Mouse (Mus musculus) G1E-ER4 (cell line): ENCODE data around the gene Tmprss3. TPM values are rescaled to one million over a fixed set of nuclear protein-coding genes. Genes with fewer than 3 reads are reported as not detected.

Source experiments
- GATA1 ChIP-seq: IDR thresholded peaks from one replicate; pipeline ENCODE4 v1.8.0; 2012; ENCODE audit warnings: low read length, inconsistent platforms
- polyA plus RNA-seq: library from polyadenylated mRNA; stranded (reverse); fragments of >175 nt; gene quantifications from 2 replicates; pipeline ENCODE4 v1.2.3, GENCODE M21; 2012

Gene Tmprss3
- polyA plus RNA-seq: not detected in 2 replicates

DNA sequence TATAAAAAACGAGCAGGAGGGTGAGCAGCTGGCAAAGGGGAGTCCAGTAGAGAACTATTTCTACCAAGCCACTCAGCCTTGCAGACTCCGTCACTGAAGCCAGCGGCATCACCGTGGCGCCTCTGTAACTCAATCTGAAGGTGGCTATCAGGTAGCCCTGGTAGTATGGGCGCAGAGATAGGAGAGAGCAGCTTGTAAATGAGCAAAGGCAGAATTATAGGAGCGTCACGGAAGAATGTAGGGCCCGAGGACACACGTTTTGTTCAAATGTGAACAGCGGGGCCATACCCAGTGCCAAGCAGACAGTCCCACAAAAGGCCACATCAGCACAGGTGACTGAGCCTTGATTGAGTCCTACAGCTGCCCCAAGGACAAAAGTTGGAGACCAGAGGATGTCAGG, at the start of gene Tmprss3:
Gene Tmprss3 (minus strand): TSS at position 101 of the 400 bp plus-strand sequence.
- TF ChIP-seq GATA1: no peak

GRCm38 (mm10) chr17:31247144-31247543, 48.4 kb upstream of the Tmprss3 start:
- no peak for TF ChIP-seq GATA1

DNA sequence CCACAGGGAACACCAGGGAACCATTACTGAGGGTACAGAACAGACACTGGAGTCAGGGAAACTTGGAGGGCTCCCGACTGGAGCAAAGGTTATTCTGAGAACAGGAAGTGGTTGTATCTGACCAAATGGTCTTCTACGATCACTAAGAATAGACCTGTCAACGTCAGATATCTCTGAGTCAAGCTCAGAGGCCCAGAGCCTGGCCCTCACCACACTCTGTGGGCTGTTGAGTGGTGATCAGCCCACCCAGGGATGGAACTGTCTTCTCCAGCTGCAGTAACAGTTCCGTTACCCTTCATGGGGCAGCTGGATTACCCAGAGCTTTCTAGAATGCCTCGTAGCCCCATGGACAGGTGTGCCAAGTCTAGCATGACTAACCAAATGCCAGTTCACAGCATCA, 46.5 kb upstream of the Tmprss3 start:
- TF ChIP-seq GATA1: no peak

- no peak for TF ChIP-seq GATA1
These were observed 44.0 kb upstream of the Tmprss3 start for GRCm38 (mm10) chr17:31242764-31243163.

DNA sequence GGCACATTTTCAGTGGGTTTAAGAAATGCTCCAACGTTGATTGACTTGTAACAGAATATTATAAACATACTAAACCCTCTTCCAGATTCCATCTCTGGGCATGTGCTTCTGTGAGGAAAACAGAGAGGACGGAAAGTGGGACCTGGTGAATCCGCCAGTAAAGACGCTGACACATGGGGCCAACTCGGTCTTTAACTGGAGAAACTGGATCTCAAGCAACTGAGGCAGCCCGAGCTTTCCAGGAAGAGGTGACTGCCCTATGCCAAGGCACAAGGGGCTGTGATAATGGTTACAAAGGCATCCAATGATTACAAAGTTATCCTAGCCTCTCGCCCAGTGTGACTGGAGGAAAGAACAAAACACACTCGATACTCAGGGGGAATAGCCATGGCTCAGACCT, 42.4 kb upstream of the Tmprss3 start:
- TF ChIP-seq GATA1: no peak

DNA sequence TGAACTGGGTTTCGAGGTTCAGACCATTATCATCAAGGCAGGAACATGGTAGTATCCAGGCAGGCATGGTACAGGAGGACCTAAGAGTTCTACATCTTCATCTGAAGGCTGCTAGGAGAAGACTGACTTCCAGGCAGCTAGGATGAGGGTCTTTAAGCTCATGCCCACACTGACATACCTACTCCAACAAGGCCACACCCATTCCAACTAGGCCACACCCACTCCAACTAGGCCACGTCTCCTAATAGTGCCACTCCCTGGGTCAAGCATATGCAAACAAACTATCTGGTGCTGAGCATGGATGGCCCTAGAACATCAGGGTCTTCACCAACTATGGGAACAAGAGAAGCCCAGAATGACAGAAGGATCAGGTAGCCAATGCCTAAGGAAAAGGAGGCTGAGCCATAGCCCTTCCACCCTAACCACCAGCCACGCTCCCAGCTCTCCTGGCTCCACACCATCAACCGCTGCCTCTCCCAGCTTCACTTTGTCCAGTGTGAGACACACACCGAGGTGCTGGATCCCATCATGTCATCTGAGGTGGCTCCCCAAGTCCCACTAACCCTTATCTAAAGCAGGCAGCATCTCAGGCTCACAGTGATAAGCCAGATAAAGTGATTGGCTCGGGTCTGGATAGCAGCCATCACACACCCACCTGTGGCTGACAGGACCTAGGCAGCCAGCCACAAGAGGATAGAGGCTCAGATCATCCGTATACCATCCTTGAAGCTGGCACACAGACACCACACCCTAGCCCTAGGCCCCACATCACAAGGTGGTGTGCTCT, 39.6 kb upstream of the Tmprss3 start:
- no peak for TF ChIP-seq GATA1

DNA sequence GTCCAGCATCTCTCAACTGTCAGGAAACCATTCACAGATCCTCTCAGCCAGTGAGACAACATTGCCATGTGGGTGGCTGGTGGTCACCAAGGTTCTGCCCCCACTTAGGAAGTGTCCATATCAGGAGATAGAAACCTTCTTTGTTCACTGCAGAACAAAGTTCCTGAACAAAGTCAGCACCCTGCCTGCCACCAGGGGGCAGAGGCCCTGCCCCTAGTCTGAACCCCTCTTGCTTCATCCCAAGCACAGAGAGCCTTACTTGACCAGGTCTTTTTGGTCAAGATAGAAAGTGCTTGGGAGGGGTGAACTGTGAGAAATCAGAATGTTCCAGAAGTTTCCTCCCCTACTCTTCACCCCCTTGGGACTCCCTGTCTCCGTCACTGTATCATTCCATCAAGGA, 37.1 kb upstream of the Tmprss3 start:
- no peak for TF ChIP-seq GATA1

DNA sequence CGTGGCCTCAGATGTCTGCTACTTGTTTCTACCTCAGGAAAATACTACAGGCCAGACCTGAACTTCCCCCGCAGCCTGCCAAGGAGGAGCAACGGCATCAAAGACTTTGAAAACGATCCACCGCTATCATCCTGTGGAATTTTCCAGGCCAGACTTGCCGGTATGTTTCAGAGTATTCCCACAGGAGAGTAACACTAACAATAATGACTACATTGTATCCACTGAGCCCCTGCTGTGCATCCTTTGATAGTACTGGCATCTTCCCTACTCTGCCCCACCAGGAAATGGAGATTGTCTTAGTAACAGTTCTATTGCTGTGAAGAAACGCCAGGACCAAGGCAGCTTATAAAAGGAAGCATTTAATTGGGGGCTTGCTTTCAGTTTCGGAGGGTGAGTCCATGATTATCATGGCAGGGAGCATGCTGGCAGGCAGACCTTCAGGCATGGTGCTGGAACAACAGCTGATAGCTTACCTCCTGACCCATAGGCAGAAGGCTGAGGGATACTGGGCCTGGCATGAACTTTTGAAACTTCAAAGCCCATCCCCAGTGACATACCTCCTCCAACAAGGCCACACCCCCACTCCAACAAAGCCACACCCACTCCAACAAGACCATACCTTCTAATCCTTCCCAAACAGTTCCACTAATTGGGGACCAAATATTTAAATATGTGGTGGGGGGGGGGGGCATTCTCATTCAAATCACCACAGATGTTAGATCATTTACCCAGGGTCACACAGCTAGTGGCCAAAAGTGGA, 33.7 kb upstream of the Tmprss3 start:
- TF ChIP-seq GATA1: no peak

GRCm38 (mm10) chr17:31231780-31232179, 33.0 kb upstream of the Tmprss3 start:
- TF ChIP-seq GATA1: no peak

GRCm38 (mm10) chr17:31226931-31227330, 28.2 kb upstream of the Tmprss3 start:
- TF ChIP-seq GATA1: no peak

- TF ChIP-seq GATA1: no peak
These were observed 27.6 kb upstream of the Tmprss3 start for GRCm38 (mm10) chr17:31226368-31226767.

- TF ChIP-seq GATA1: no peak
These were observed 25.8 kb upstream of the Tmprss3 start for GRCm38 (mm10) chr17:31224591-31224990.

GRCm38 (mm10) chr17:31223835-31224234, 25.1 kb upstream of the Tmprss3 start:
- no peak for TF ChIP-seq GATA1

DNA sequence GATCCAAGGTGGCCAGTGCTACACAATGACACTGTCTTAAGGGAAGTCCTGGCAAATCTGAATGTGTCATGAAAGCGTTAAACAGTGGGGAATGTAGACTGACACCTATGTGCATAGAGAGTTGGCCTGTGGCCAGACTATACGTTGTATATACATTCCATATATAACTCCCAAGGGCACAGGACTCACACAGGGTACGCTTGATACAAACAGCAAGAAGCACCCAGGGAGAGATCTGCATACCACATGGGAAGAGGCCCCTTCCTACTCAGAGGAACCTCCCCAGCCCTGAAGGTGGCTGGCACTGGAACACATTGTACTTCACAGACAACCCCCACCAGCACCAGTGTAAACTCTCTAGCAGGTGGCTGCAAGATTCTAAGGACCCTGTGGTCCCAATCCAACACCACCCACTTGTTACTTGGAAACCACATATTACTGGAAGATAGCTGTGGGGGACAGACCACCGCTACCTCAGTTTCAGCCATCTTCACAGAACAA, 24.1 kb upstream of the Tmprss3 start:
- TF ChIP-seq GATA1: no peak

- no peak for TF ChIP-seq GATA1
These were observed 17.5 kb upstream of the Tmprss3 start for GRCm38 (mm10) chr17:31216068-31216955.

DNA sequence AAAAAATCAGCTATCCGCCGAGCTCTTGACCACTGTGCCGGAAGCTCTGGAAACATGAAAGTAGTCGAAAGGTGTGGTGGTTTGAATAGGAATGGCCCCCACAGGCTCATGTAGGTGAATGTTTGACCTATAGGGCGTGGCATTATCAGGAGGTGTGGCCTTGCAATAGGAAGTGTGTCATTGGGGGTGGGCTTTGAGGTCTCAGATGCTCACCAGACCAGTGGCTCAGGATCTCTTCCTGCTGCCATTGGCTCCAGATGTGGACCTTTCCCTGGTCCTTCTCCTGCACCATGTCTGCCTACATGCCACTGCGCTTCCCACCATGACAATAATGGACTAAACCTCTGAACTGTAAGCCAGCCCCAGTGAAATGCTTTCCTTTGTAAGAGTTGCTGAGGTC, 13.1 kb upstream of the Tmprss3 start:
- no peak for TF ChIP-seq GATA1
